Mouse (Mus musculus): Measurements from ENCODE around the gene Thap8. TPM values are rescaled to one million over a fixed set of nuclear protein-coding genes. Genes with fewer than 3 reads are reported as not detected.

The Thap8 gene
- polyA plus RNA-seq, 1 experiment from 2014 or later: 0.32 TPM

GRCm38 (mm10) chr7:30327140-30327539 is 47.2 kb downstream of the Thap8 start:
- Histone ChIP-seq H3K9ac (ENCODE audit: low read length) (no peak overlapping the region), H3K4me3 (ENCODE audit: low read depth, low read length) (no peak overlapping the region), H3K4me1 (ENCODE audit: control insufficient read depth, insufficient read depth, low read length) (0 out of 2 replicates have a peak, but pooled peaks cover 2% of the 10 kb centered on the region), H3K4me2 (ENCODE audit: low read length) (no peak overlapping the region), H3K27me3 (replicated peaks; ENCODE audit: control insufficient read depth, insufficient read depth, low read length) (no peaks in the 10 kb centered on the region), H3K27ac (ENCODE audit: low read depth, low read length) (no peak overlapping the region), H3K36me3 (ENCODE audit: control insufficient read depth, insufficient read depth, low read length) (no peaks in the 10 kb centered on the region), H3K9me3 (replicated peaks; ENCODE audit: control insufficient read depth, low read length) (no peaks in the 10 kb centered on the region)
- peak; percentile 26 for DNase-seq (ENCODE audit: low spot score)
- 60% methylated on average over 15 of the region's 15 CpGs for WGBS
- ATAC-seq: no peak

GRCm38 (mm10) chr7:30328379-30328778 is 48.5 kb downstream of the Thap8 start:
- WGBS: 44% methylated on average over 10 of the region's 10 CpGs
- Histone ChIP-seq H3K4me1 (ENCODE audit: control insufficient read depth, insufficient read depth, low read length) (peaks cover 3% of the 10 kb centered on the region), H3K9me3 (replicated peaks; ENCODE audit: control insufficient read depth, low read length) (no peaks in the 10 kb centered on the region), H3K4me3 (ENCODE audit: low read depth, low read length) (no peak overlapping the region), H3K27ac (ENCODE audit: low read depth, low read length) (no peak overlapping the region), H3K9ac (ENCODE audit: low read length) (no peak overlapping the region), H3K27me3 (replicated peaks; ENCODE audit: control insufficient read depth, insufficient read depth, low read length) (no peaks in the 10 kb centered on the region), H3K4me2 (ENCODE audit: low read length) (no peak overlapping the region), H3K36me3 (ENCODE audit: control insufficient read depth, insufficient read depth, low read length) (no peaks in the 10 kb centered on the region)
- no peak for ATAC-seq
- no peak for DNase-seq (ENCODE audit: low spot score)

- WGBS: 3% methylated on average over 13 of the region's 13 CpGs
- H3K4me2 ChIP-seq (ENCODE audit: low read length): peak overlapping the region; percentile 23
- DNase-seq (ENCODE audit: low spot score) (peak; percentile 98), ATAC-seq (peak; percentile 89)
- H3K27me3 ChIP-seq (replicated peaks; ENCODE audit: control insufficient read depth, insufficient read depth, low read length): peaks cover 4% of the 10 kb centered on the region
- no peak overlapping the region for H3K9ac ChIP-seq (ENCODE audit: low read length)
- H3K9me3 ChIP-seq (replicated peaks; ENCODE audit: control insufficient read depth, low read length): no peaks in the 10 kb centered on the region
- no peak overlapping the region; the same call in 1 of the 2 replicates for H3K4me3 ChIP-seq (ENCODE audit: low read depth, low read length)
- H3K4me1 ChIP-seq (ENCODE audit: control insufficient read depth, insufficient read depth, low read length): peaks cover 9% of the 10 kb centered on the region
- H3K27ac ChIP-seq (ENCODE audit: low read depth, low read length): no peak overlapping the region
- no peaks in the 10 kb centered on the region for H3K36me3 ChIP-seq (ENCODE audit: control insufficient read depth, insufficient read depth, low read length)
These were observed 52.0 kb downstream of the Thap8 start for GRCm38 (mm10) chr7:30331887-30332286.

- no peak overlapping the region for H3K27ac ChIP-seq (ENCODE audit: low read depth, low read length)
- no peak overlapping the region for H3K9ac ChIP-seq (ENCODE audit: low read length)
- DNase-seq (ENCODE audit: low spot score) (no peak), ATAC-seq (no peak)
- 63% methylated on average over 18 of the region's 18 CpGs for WGBS
- no peaks in the 10 kb centered on the region for H3K36me3 ChIP-seq (ENCODE audit: control insufficient read depth, insufficient read depth, low read length)
- H3K27me3 ChIP-seq (replicated peaks; ENCODE audit: control insufficient read depth, insufficient read depth, low read length): peaks cover 4% of the 10 kb centered on the region
- H3K4me2 ChIP-seq (ENCODE audit: low read length): no peak overlapping the region
- no peaks in the 10 kb centered on the region for H3K9me3 ChIP-seq (replicated peaks; ENCODE audit: control insufficient read depth, low read length)
- H3K4me3 ChIP-seq (ENCODE audit: low read depth, low read length): no peak overlapping the region
- H3K4me1 ChIP-seq (ENCODE audit: control insufficient read depth, insufficient read depth, low read length): peaks cover 9% of the 10 kb centered on the region
These were observed 52.8 kb downstream of the Thap8 start for GRCm38 (mm10) chr7:30332622-30333259.

GRCm38 (mm10) chr7:30333436-30333835 is 53.5 kb downstream of the Thap8 start:
- peak; percentile 87 for DNase-seq (ENCODE audit: low spot score)
- peaks cover 4% of the 10 kb centered on the region for H3K27me3 ChIP-seq (replicated peaks; ENCODE audit: control insufficient read depth, insufficient read depth, low read length)
- peaks cover 9% of the 10 kb centered on the region for H3K4me1 ChIP-seq (ENCODE audit: control insufficient read depth, insufficient read depth, low read length)
- WGBS: 11% methylated on average over 4 of the region's 4 CpGs
- H3K9ac ChIP-seq (ENCODE audit: low read length): no peak overlapping the region
- no peaks in the 10 kb centered on the region for H3K36me3 ChIP-seq (ENCODE audit: control insufficient read depth, insufficient read depth, low read length)
- H3K27ac ChIP-seq (ENCODE audit: low read depth, low read length): peak overlapping the region; percentile 39
- H3K9me3 ChIP-seq (replicated peaks; ENCODE audit: control insufficient read depth, low read length): no peaks in the 10 kb centered on the region
- ATAC-seq: peak; percentile 47; the same call in 1 of the 2 replicates
- no peak overlapping the region for H3K4me3 ChIP-seq (ENCODE audit: low read depth, low read length)
- no peak overlapping the region for H3K4me2 ChIP-seq (ENCODE audit: low read length)

- ATAC-seq: no peak
- Histone ChIP-seq H3K4me2 (ENCODE audit: low read length) (no peak overlapping the region), H3K4me3 (ENCODE audit: low read depth, low read length) (no peak overlapping the region), H3K9ac (ENCODE audit: low read length) (no peak overlapping the region), H3K4me1 (ENCODE audit: control insufficient read depth, insufficient read depth, low read length) (peaks cover 9% of the 10 kb centered on the region), H3K27me3 (replicated peaks; ENCODE audit: control insufficient read depth, insufficient read depth, low read length) (peaks cover 4% of the 10 kb centered on the region), H3K27ac (ENCODE audit: low read depth, low read length) (no peak overlapping the region), H3K9me3 (replicated peaks; ENCODE audit: control insufficient read depth, low read length) (no peaks in the 10 kb centered on the region), H3K36me3 (ENCODE audit: control insufficient read depth, insufficient read depth, low read length) (no peaks in the 10 kb centered on the region)
- 68% methylated on average over 5 of the region's 5 CpGs for WGBS
- DNase-seq (ENCODE audit: low spot score): no peak
These were observed 54.7 kb downstream of the Thap8 start for GRCm38 (mm10) chr7:30334563-30334962.

- Histone ChIP-seq H3K27me3 (replicated peaks; ENCODE audit: control insufficient read depth, insufficient read depth, low read length) (peaks cover 4% of the 10 kb centered on the region), H3K9me3 (replicated peaks; ENCODE audit: control insufficient read depth, low read length) (no peaks in the 10 kb centered on the region), H3K4me3 (ENCODE audit: low read depth, low read length) (no peak overlapping the region), H3K4me2 (ENCODE audit: low read length) (no peak overlapping the region), H3K36me3 (ENCODE audit: control insufficient read depth, insufficient read depth, low read length) (no peaks in the 10 kb centered on the region), H3K9ac (ENCODE audit: low read length) (no peak overlapping the region), H3K27ac (ENCODE audit: low read depth, low read length) (no peak overlapping the region), H3K4me1 (ENCODE audit: control insufficient read depth, insufficient read depth, low read length) (peaks cover 9% of the 10 kb centered on the region)
- DNase-seq (ENCODE audit: low spot score) (peak; percentile 33), ATAC-seq (no peak)
- WGBS: 69% methylated on average over 6 of the region's 6 CpGs
These were observed 55.8 kb downstream of the Thap8 start for GRCm38 (mm10) chr7:30335688-30336087.

GRCm38 (mm10) chr7:30336384-30336783 is 56.5 kb downstream of the Thap8 start:
- WGBS: 2% methylated on average over 9 of the region's 9 CpGs
- Histone ChIP-seq H3K27ac (ENCODE audit: low read depth, low read length) (no peak overlapping the region), H3K27me3 (replicated peaks; ENCODE audit: control insufficient read depth, insufficient read depth, low read length) (peaks cover 4% of the 10 kb centered on the region), H3K4me3 (ENCODE audit: low read depth, low read length) (no peak overlapping the region), H3K36me3 (ENCODE audit: control insufficient read depth, insufficient read depth, low read length) (no peaks in the 10 kb centered on the region), H3K4me2 (ENCODE audit: low read length) (no peak overlapping the region), H3K9me3 (replicated peaks; ENCODE audit: control insufficient read depth, low read length) (no peaks in the 10 kb centered on the region), H3K9ac (ENCODE audit: low read length) (no peak overlapping the region), H3K4me1 (ENCODE audit: control insufficient read depth, insufficient read depth, low read length) (peaks cover 9% of the 10 kb centered on the region)
- ATAC-seq (peak; percentile 38), DNase-seq (ENCODE audit: low spot score) (peak; percentile 97)

- Histone ChIP-seq H3K4me1 (ENCODE audit: control insufficient read depth, insufficient read depth, low read length) (no peaks in the 10 kb centered on the region), H3K36me3 (ENCODE audit: control insufficient read depth, insufficient read depth, low read length) (no peaks in the 10 kb centered on the region), H3K9ac (ENCODE audit: low read length) (no peak overlapping the region), H3K4me3 (ENCODE audit: low read depth, low read length) (no peak overlapping the region), H3K4me2 (ENCODE audit: low read length) (no peak overlapping the region), H3K27me3 (replicated peaks; ENCODE audit: control insufficient read depth, insufficient read depth, low read length) (peaks cover 4% of the 10 kb centered on the region), H3K27ac (ENCODE audit: low read depth, low read length) (no peak overlapping the region), H3K9me3 (replicated peaks; ENCODE audit: control insufficient read depth, low read length) (no peaks in the 10 kb centered on the region)
- DNase-seq (ENCODE audit: low spot score): peak; percentile 36
- no peak for ATAC-seq
- WGBS: 61% methylated on average over 5 of the region's 5 CpGs
These were observed 59.7 kb downstream of the Thap8 start for GRCm38 (mm10) chr7:30339432-30340109.
